Mouse (Mus musculus) intestine, embryonic 16.5 days (tissue): Measurements from ENCODE around the gene Tbc1d19. TPM values are rescaled to one million over a fixed set of nuclear protein-coding genes. Genes with fewer than 3 reads are reported as not detected.

Experiments
- ATAC-seq: fragments of 200-750 bp; cut with Nextera tagmentation; 2 replicates; pipeline ENCODE4 v1.8.0; 2017; ENCODE audit warnings: moderate TSS enrichment, moderate library complexity
- H3K27ac ChIP-seq: fragments of 300-500 bp; sonication (generic); 2 replicates; pipeline ENCODE4 v1.5.1; 2014; ENCODE audit warnings: mild to moderate bottlenecking, low read length
- H3K27me3 ChIP-seq: fragments of 300-500 bp; sonication (generic); replicated peaks from 2 replicates; pipeline ENCODE4 v1.6.1; 2014; ENCODE audit warnings: low read length, control low read depth, mixed read lengths; ENCODE audit not compliant: control insufficient read depth, insufficient read depth
- H3K36me3 ChIP-seq: fragments of 300-500 bp; sonication (generic); 2 replicates; pipeline ENCODE4 v1.6.1; 2014; ENCODE audit warnings: low read length, control low read depth; ENCODE audit not compliant: control insufficient read depth, insufficient read depth
- H3K4me1 ChIP-seq: fragments of 300-500 bp; sonication (generic); 2 replicates; pipeline ENCODE4 v1.6.1; 2014; ENCODE audit warnings: low read length, control low read depth, mixed read lengths; ENCODE audit not compliant: control insufficient read depth, insufficient read depth
- H3K4me2 ChIP-seq: fragments of 300-500 bp; sonication (generic); 2 replicates; pipeline ENCODE4 v1.6.1; 2014; ENCODE audit warnings: low read depth, low read length, control low read depth
- H3K4me3 ChIP-seq: fragments of 300-500 bp; sonication (generic); 2 replicates; pipeline ENCODE4 v1.5.1; 2014; ENCODE audit warnings: mild to moderate bottlenecking, low read length
- H3K9ac ChIP-seq: fragments of 300-500 bp; sonication (generic); 2 replicates; pipeline ENCODE4 v1.6.1; 2014; ENCODE audit warnings: low read depth, low read length
- H3K9me3 ChIP-seq: fragments of 300-500 bp; sonication (generic); 2 replicates; pipeline ENCODE4 v1.6.1; 2016; ENCODE audit warnings: low read length, control low read depth; ENCODE audit not compliant: control insufficient read depth
- WGBS: fragments of 180-500 bp; shearing (Covaris S2); extraction: QIAGEN DNeasy Blood & Tissue Kit; methylation state at CpG from one replicate; pipeline ENCODE4 v1.1.7; 2014; 5-methylcytosine and 5-hydroxymethylcytosine counted together
- polyA plus RNA-seq: library from polyadenylated mRNA; unstranded; fragments of >200 nt; fragmentation: Nextera tagmentation; extraction: Ambion mirVana; gene quantifications from 2 replicates; pipeline ENCODE4 v1.2.1, GENCODE M21; 2015

The Tbc1d19 gene
- polyA plus RNA-seq, 1 experiment from 2014 or later: 26.0 TPM

- H3K27ac ChIP-seq: no peak overlapping the region
- H3K4me1 ChIP-seq: no peaks in the 10 kb centered on the region; the same call in 1 of the 2 replicates
- H3K27me3 ChIP-seq: no peaks in the 10 kb centered on the region
- no peak overlapping the region for H3K9ac ChIP-seq
- no peaks in the 10 kb centered on the region for H3K9me3 ChIP-seq
- peak; percentile 69 for ATAC-seq
- H3K4me3 ChIP-seq: no peak overlapping the region
- H3K4me2 ChIP-seq: no peak overlapping the region
- H3K36me3 ChIP-seq: no peaks in the 10 kb centered on the region
- 49% methylated on average over 11 of the region's 11 CpGs for WGBS
Measured at GRCm38 (mm10) chr5:53941322-53942024, 132.1 kb downstream of the Tbc1d19 start.

DNA sequence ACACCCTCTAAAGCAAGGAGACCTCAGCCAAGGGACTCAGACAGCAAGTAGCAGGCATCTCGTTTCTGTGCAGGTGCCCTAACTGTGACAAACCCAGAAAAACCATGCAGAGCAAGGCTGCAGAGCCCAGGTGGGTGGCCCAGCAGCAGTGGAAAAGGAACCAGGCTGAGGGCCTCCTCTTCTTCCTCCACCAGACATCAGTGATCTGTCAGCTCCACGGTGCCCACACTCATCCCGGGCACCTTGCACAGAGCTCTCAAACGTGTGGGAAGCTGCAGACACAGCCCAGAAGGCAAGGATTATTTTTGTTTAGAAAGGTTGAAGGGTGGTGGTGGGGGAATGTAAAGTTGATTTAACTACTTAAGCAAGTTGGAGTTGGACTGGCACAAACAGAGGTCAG, 132.9 kb downstream of the Tbc1d19 start:
- no peak overlapping the region for H3K4me2 ChIP-seq
- no peaks in the 10 kb centered on the region for H3K27me3 ChIP-seq
- WGBS: 54% methylated on average over 4 of the region's 4 CpGs
- peaks cover 2% of the 10 kb centered on the region for H3K4me1 ChIP-seq
- H3K9me3 ChIP-seq: no peaks in the 10 kb centered on the region
- no peak overlapping the region for H3K4me3 ChIP-seq
- no peak overlapping the region for H3K9ac ChIP-seq
- ATAC-seq: no peak
- H3K36me3 ChIP-seq: no peaks in the 10 kb centered on the region
- H3K27ac ChIP-seq: no peak overlapping the region

DNA sequence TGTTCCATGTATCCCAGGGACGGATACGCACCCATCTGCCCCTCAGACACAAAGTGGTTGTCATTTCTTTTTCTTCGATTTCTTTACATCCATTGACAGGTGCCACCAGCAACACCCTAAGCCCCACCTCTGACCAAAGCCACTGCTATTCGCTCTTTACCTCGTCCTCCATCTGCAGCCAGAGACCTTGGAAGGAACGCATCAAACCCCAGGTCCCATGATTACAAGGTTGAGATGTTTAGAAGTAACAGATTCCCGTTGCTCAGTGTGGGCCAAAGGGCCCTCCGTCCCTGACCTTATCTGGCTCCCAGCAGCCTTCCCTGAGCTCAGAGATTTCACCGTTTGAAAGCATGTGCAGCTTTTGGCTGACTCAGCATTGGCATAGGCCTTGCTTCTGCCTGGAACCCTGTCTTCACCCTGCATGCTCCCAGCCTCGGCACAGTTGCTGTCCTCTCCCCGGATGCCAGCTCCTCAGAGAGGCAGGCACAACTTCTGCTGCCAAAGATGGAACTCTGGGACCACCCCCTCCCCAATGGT, 134.0 kb downstream of the Tbc1d19 start:
- no peak for ATAC-seq
- Histone ChIP-seq H3K36me3 (no peaks in the 10 kb centered on the region), H3K4me3 (no peak overlapping the region), H3K27ac (no peak overlapping the region), H3K27me3 (no peaks in the 10 kb centered on the region), H3K4me1 (peaks cover 10% of the 10 kb centered on the region), H3K9ac (no peak overlapping the region), H3K4me2 (no peak overlapping the region), H3K9me3 (no peaks in the 10 kb centered on the region)
- WGBS: 78% methylated on average over 11 of the region's 11 CpGs

GRCm38 (mm10) chr5:53946747-53947146, 137.3 kb downstream of the Tbc1d19 start:
- 88% methylated on average over 8 of the region's 8 CpGs for WGBS
- no peaks in the 10 kb centered on the region for H3K27me3 ChIP-seq
- no peak for ATAC-seq
- H3K4me2 ChIP-seq: no peak overlapping the region
- H3K9ac ChIP-seq: no peak overlapping the region
- H3K36me3 ChIP-seq: no peaks in the 10 kb centered on the region
- no peak overlapping the region for H3K4me3 ChIP-seq
- no peak overlapping the region for H3K27ac ChIP-seq
- H3K4me1 ChIP-seq: peaks cover 11% of the 10 kb centered on the region
- H3K9me3 ChIP-seq: no peaks in the 10 kb centered on the region

DNA sequence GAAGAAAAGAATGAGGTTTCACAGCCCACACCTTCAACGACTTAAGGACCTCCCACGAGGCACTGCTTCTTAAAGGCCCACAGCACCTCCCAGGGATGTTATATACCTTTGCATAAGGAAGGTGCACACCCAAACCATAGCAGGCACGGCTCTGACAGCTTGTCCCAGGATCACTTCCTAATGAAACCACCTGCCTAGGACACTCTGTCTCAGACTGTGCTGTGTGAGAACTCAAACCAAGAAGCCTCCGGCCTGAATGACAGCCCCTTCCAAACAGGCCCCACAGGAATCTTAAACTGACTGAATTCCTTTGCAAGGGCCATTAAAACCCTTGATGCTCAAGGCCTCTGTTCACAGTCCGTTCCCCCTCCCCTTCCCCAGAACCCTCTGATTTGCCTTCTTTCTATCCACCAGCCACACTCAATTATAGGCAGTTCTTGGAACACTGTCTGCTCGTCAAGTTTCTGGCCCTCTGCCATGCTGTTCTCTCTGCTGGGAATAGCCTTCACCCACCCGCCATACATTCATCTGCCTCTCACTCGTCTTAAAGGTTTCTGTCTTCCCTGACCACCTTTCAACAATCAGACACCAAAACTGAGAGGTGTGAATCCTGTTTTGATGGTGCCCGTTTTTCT, 138.3 kb downstream of the Tbc1d19 start:
- WGBS: 37% methylated on average over 9 of the region's 9 CpGs
- Histone ChIP-seq H3K4me1 (peaks cover 11% of the 10 kb centered on the region), H3K4me2 (no peak overlapping the region), H3K4me3 (no peak overlapping the region), H3K27ac (no peak overlapping the region; the same call in 1 of the 2 replicates), H3K27me3 (no peaks in the 10 kb centered on the region), H3K9me3 (no peaks in the 10 kb centered on the region), H3K9ac (no peak overlapping the region), H3K36me3 (no peaks in the 10 kb centered on the region)
- peak; percentile 26; the same call in 1 of the 2 replicates for ATAC-seq

GRCm38 (mm10) chr5:53948606-53949266, 139.3 kb downstream of the Tbc1d19 start:
- WGBS: 77% methylated on average over 8 of the region's 8 CpGs
- ATAC-seq: peak; percentile 65
- Histone ChIP-seq H3K4me2 (no peak overlapping the region), H3K4me3 (no peak overlapping the region), H3K9ac (no peak overlapping the region), H3K36me3 (no peaks in the 10 kb centered on the region), H3K9me3 (no peaks in the 10 kb centered on the region), H3K27me3 (no peaks in the 10 kb centered on the region), H3K4me1 (peaks cover 11% of the 10 kb centered on the region), H3K27ac (peak overlapping the region; percentile 20; the same call in 1 of the 2 replicates)

DNA sequence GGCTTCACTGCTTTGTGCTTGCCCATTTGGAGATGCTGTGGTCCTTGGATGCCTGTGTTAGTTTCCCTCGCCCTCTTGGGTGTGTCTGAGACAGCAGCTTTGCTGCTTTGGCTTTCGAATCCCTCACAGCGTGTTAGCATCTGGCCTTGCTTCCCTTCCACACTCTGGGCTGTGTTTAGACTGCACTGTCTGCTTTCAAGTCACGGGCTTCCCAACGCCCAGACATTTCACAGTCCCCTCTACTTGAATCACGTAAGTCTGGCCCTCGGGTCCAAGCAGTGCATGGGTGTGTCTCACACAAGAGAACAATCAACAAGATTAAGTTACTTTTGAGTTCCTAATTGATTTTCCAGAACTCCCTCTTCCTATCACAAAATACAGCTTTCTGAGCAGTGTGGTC, 140.8 kb downstream of the Tbc1d19 start:
- no peak overlapping the region for H3K27ac ChIP-seq
- H3K4me1 ChIP-seq: peaks cover 11% of the 10 kb centered on the region
- no peak overlapping the region for H3K4me2 ChIP-seq
- H3K4me3 ChIP-seq: no peak overlapping the region
- WGBS: 45% methylated on average over 7 of the region's 7 CpGs
- no peak overlapping the region for H3K9ac ChIP-seq
- H3K9me3 ChIP-seq: no peaks in the 10 kb centered on the region
- ATAC-seq: no peak
- H3K36me3 ChIP-seq: no peaks in the 10 kb centered on the region
- no peaks in the 10 kb centered on the region for H3K27me3 ChIP-seq

- H3K27me3 ChIP-seq: no peaks in the 10 kb centered on the region
- H3K27ac ChIP-seq: no peak overlapping the region
- H3K36me3 ChIP-seq: no peaks in the 10 kb centered on the region
- no peak overlapping the region for H3K4me3 ChIP-seq
- H3K9me3 ChIP-seq: no peaks in the 10 kb centered on the region
- H3K4me2 ChIP-seq: no peak overlapping the region
- no peak overlapping the region for H3K9ac ChIP-seq
- 0 out of 2 replicates have a peak, but pooled peaks cover 2% of the 10 kb centered on the region for H3K4me1 ChIP-seq
- no peak for ATAC-seq
Measured at GRCm38 (mm10) chr5:53953216-53953615, 143.8 kb downstream of the Tbc1d19 start.
